Mouse (Mus musculus): ENCODE measurements around the gene S1pr5. TPM values are rescaled to one million over a fixed set of nuclear protein-coding genes. Genes with fewer than 3 reads are reported as not detected.
"Not testable (repeated sequence)": the region's sequence is repeated elsewhere in the genome, so short reads cannot be mapped to it uniquely, and the experiment has no call there.

The S1pr5 gene
- 0.07 and 0.11 TPM in 2 replicates for polyA plus RNA-seq (2015; fragmentation: Nextera tagmentation; extraction: Ambion mirVana)

- Histone ChIP-seq H3K4me2 (peak within 1 kb of the TSS; percentile 69), H3K4me3 (peak within 1 kb of the TSS; percentile 48), H3K9ac (peak within 1 kb of the TSS; percentile 74), H3K4me1 (peaks cover 35% of the 10 kb centered on the region), H3K27ac (replicated peaks) (no peak within 1 kb of the TSS), H3K9me3 (no peaks in the 10 kb centered on the region), H3K27me3 (replicated peaks) (peaks cover 99% of the 10 kb centered on the region), H3K36me3 (no peaks in the 10 kb centered on the region)
- WGBS, result 2% methylated on average over 29 of the region's 30 CpGs
- no peak for ATAC-seq (ENCODE audit: extremely low read depth, insufficient number of reproducible peaks, low FRiP score, low TSS enrichment)
These were observed at the start of gene S1pr5 for GRCm38 (mm10) chr9:21248326-21248725. S1pr5 (minus strand) TSS chr9:21248443.

DNA sequence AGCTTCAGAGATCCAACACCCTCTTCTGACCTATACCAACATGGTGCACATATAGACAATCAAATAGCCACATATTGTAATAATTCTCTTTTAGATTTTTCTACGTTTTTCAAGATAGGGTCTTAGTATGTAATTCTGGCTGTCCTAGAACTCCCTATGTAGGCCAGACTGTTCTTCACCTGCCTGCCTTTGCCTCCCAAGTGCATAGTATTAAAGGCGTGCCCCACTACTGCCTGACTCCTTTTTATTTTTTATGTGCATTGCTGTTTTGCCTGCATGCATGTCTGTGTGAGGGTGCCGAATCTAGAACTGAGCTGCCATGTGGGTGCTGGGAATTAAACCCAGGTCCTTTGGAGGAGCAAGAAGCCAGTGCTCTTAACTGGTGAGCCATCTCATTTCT, 44.0 kb upstream of the S1pr5 start:
- WGBS, result 94% methylated on average over 3 of the region's 3 CpGs
- Histone ChIP-seq H3K36me3 (peaks cover 5% of the 10 kb centered on the region; the same call in 1 of the 2 replicates), H3K4me3 (0 out of 2 replicates have a peak overlapping the region, but pooled peaks have one; percentile 90)

DNA sequence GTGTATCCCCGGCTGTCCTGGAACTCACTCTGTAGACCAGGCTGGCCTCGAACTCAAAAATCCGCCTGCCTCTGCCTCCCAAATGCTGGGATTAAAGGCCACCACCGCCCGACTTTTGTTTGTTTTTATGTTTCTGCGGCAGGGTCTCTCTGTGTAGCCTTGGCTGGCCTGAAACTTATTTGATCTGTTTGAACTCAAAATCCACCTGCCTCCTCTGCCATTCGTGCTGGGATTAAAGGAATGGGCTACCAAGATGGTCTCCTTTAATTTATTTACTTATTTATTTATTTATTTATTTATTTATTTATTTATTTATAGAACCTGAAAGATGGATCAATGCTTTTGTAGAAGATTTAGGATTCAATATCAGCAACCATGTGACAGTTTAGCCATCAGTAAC, 43.6 kb upstream of the S1pr5 start:
- 22% methylated on average over 7 of the region's 7 CpGs for WGBS
- H3K27me3 ChIP-seq (replicated peaks); ATAC-seq (ENCODE audit: extremely low read depth, insufficient number of reproducible peaks, low FRiP score, low TSS enrichment); H3K9me3 ChIP-seq; H3K36me3 ChIP-seq: not testable (repeated sequence)
- H3K9ac ChIP-seq, result peak overlapping the region; percentile 73
- H3K4me1 ChIP-seq, result peaks cover 35% of the 10 kb centered on the region
- peak overlapping the region; percentile 84 for H3K4me2 ChIP-seq
- peak overlapping the region; percentile 83 for H3K27ac ChIP-seq (replicated peaks)
- peak overlapping the region; percentile 90 for H3K4me3 ChIP-seq

More for the DNA sequence above, 44.0 kb upstream of the S1pr5 start:
- H3K9me3 ChIP-seq, result no peaks in the 10 kb centered on the region
- no peak overlapping the region for H3K9ac ChIP-seq
- H3K4me2 ChIP-seq, result peak overlapping the region; percentile 84
- H3K27me3 ChIP-seq (replicated peaks), result no peaks in the 10 kb centered on the region
- H3K4me1 ChIP-seq, result peaks cover 31% of the 10 kb centered on the region
- ATAC-seq (ENCODE audit: extremely low read depth, insufficient number of reproducible peaks, low FRiP score, low TSS enrichment), result no peak
- 0 out of 2 replicates have a peak overlapping the region, but pooled peaks have one; percentile 83 for H3K27ac ChIP-seq (replicated peaks)

DNA sequence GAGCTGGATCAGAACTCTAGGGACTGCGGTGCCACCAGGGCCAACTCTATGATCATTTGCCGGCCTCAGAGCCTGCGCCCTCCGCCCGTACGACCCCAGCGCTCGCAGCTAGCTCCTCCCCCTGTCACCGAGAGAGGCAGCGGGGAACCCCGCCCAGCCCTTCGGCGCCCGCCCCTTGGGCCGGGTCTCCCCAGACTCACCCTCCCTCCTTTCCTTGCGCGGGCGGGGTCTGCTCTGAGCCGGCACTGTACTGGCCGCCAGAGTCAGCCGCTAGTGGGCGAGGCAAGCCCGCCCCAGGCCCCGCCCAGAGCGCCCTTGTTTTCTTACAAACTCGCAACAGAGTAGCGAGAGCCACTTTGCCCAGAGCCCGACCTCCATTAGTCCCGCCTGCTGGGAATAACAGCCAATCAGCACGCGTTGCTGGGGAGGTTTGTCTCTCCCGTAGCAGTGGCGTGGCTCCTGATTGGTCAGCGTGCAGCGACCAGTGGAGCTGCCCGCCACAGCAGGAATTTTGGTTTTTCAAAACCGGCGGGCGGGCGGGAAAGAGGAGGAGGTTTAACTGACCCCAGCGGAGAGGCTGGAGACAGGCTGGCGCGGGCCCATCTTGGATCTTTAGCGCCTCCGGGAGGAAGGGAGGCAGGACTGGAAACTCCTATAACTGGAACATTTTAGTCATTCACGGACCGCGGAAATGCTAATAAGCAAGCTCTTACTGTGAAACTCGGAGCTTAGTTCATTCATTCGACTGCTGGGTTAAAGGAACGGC, 43.0 kb upstream of the S1pr5 start, which contains the start of gene Cdkn2d:
Gene Cdkn2d (minus strand): TSS at position 386 of the 766 bp plus-strand sequence.
- ATAC-seq (ENCODE audit: extremely low read depth, insufficient number of reproducible peaks, low FRiP score, low TSS enrichment), result peak; percentile 92
- Histone ChIP-seq H3K27ac (replicated peaks) (peak within 1 kb of the TSS; percentile 90), H3K9ac (peak within 1 kb of the TSS; percentile 92), H3K4me1 (peaks cover 42% of the 10 kb centered on the region), H3K4me3 (peak within 1 kb of the TSS; percentile 90), H3K27me3 (replicated peaks) (no peaks in the 10 kb centered on the region), H3K4me2 (peak within 1 kb of the TSS; percentile 84), H3K9me3 (no peaks in the 10 kb centered on the region), H3K36me3 (peaks cover 5% of the 10 kb centered on the region; the same call in 1 of the 2 replicates)
- WGBS, result under 1% methylated on average over 51 of the region's 51 CpGs

- no peak for ATAC-seq (ENCODE audit: extremely low read depth, insufficient number of reproducible peaks, low FRiP score, low TSS enrichment)
- H3K4me2 ChIP-seq, result peak overlapping the region; percentile 84
- WGBS, result under 1% methylated on average over 20 of the region's 20 CpGs
These were observed 42.3 kb upstream of the S1pr5 start for GRCm38 (mm10) chr9:21290589-21290988.

DNA sequence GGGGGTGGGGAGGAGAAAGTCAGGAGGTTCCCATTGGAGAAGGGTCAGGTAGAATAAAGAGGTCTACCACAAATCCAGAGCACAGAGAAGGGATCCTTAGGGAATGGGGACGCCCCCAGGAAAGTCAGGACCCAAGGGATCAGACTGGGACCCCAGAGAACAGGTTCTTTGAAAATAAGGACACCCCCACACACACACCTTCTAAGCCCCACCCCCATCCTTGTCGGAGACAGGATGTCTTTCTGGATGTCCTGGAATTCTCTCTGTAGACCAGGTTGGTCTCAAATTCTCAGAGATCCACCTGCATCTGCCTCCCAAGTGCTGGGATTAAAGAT, 41.1 kb upstream of the S1pr5 start:
- peak overlapping the region; percentile 84 for H3K4me2 ChIP-seq
- H3K9ac ChIP-seq, result peak overlapping the region; percentile 79
- no peak for ATAC-seq (ENCODE audit: extremely low read depth, insufficient number of reproducible peaks, low FRiP score, low TSS enrichment)
- H3K9me3 ChIP-seq, result no peaks in the 10 kb centered on the region
- H3K4me3 ChIP-seq, result peak overlapping the region; percentile 90
- H3K27me3 ChIP-seq (replicated peaks), result no peaks in the 10 kb centered on the region
- H3K27ac ChIP-seq (replicated peaks), result peak overlapping the region; percentile 90
- peaks cover 21% of the 10 kb centered on the region for H3K36me3 ChIP-seq
- WGBS, result 74% methylated on average over 2 of the region's 2 CpGs
- H3K4me1 ChIP-seq, result peaks cover 42% of the 10 kb centered on the region

More at GRCm38 (mm10) chr9:21290589-21290988, 42.3 kb upstream of the S1pr5 start:
- H3K27ac ChIP-seq (replicated peaks), result peak overlapping the region; percentile 90
- peaks cover 42% of the 10 kb centered on the region for H3K4me1 ChIP-seq
- peak overlapping the region; percentile 90 for H3K4me3 ChIP-seq
- H3K27me3 ChIP-seq (replicated peaks), result no peaks in the 10 kb centered on the region
- H3K9ac ChIP-seq, result peak overlapping the region; percentile 92
- peaks cover 8% of the 10 kb centered on the region for H3K36me3 ChIP-seq
- H3K9me3 ChIP-seq, result no peaks in the 10 kb centered on the region

GRCm38 (mm10) chr9:21288404-21289336, 40.4 kb upstream of the S1pr5 start:
- 63% methylated on average over 13 of the region's 13 CpGs for WGBS
- H3K27ac ChIP-seq (replicated peaks), result peak overlapping the region; percentile 90
- peaks cover 27% of the 10 kb centered on the region for H3K36me3 ChIP-seq
- no peak for ATAC-seq (ENCODE audit: extremely low read depth, insufficient number of reproducible peaks, low FRiP score, low TSS enrichment)
- H3K27me3 ChIP-seq (replicated peaks), result no peaks in the 10 kb centered on the region
- peak overlapping the region; percentile 84 for H3K4me2 ChIP-seq
- peak overlapping the region; percentile 79 for H3K9ac ChIP-seq
- H3K4me3 ChIP-seq, result peak overlapping the region; percentile 90
- H3K4me1 ChIP-seq, result peaks cover 42% of the 10 kb centered on the region
- H3K9me3 ChIP-seq, result no peaks in the 10 kb centered on the region

GRCm38 (mm10) chr9:21287571-21288402, 39.5 kb upstream of the S1pr5 start, which contains the start of gene Kri1:
Kri1 (minus strand) TSS chr9:21287969.
- Histone ChIP-seq H3K27ac (replicated peaks) (peak within 1 kb of the TSS; percentile 90), H3K4me1 (peaks cover 42% of the 10 kb centered on the region), H3K9ac (peak within 1 kb of the TSS; percentile 88), H3K27me3 (replicated peaks) (no peaks in the 10 kb centered on the region), H3K9me3 (no peaks in the 10 kb centered on the region), H3K4me3 (peak within 1 kb of the TSS; percentile 90), H3K36me3 (peaks cover 34% of the 10 kb centered on the region), H3K4me2 (peak within 1 kb of the TSS; percentile 84)
- ATAC-seq (ENCODE audit: extremely low read depth, insufficient number of reproducible peaks, low FRiP score, low TSS enrichment), result peak; percentile 72
- under 1% methylated on average over 59 of the region's 59 CpGs for WGBS

GRCm38 (mm10) chr9:21286753-21287152, 38.5 kb upstream of the S1pr5 start:
- peak overlapping the region; percentile 90 for H3K4me3 ChIP-seq
- H3K9ac ChIP-seq, result peak overlapping the region; percentile 88
- no peak for ATAC-seq (ENCODE audit: extremely low read depth, insufficient number of reproducible peaks, low FRiP score, low TSS enrichment)
- no peak overlapping the region for H3K27ac ChIP-seq (replicated peaks)
- no peaks in the 10 kb centered on the region for H3K27me3 ChIP-seq (replicated peaks)
- H3K9me3 ChIP-seq, result no peaks in the 10 kb centered on the region
- peaks cover 36% of the 10 kb centered on the region for H3K4me1 ChIP-seq
- WGBS, result 45% methylated on average over 3 of the region's 3 CpGs
- H3K36me3 ChIP-seq, result peaks cover 44% of the 10 kb centered on the region
- H3K4me2 ChIP-seq, result peak overlapping the region; percentile 84

DNA sequence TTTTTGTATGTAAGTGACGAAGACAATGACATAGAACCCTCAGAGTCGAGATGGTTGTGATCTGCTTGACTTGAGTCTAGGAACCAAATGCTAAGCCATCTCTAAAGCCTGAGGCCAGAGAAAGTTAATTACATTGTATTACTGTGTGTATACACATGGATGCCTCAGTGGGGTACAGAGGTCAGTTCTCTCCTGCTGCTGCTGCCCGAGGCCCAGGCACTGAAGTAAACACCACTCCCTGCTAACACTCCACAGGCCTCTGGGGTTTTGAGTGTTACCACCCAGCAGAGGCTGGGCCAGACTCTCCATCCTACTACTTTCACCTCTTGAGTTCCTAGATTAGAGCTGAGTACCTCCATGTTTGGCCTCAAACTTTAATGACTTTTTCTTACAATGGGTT, 35.8 kb upstream of the S1pr5 start:
- no peak overlapping the region for H3K4me2 ChIP-seq
- H3K9ac ChIP-seq, result no peak overlapping the region
- 83% methylated on average over 3 of the region's 3 CpGs for WGBS
- H3K4me1 ChIP-seq, result peaks cover 24% of the 10 kb centered on the region
- no peak overlapping the region for H3K27ac ChIP-seq (replicated peaks)
- no peaks in the 10 kb centered on the region for H3K9me3 ChIP-seq
- ATAC-seq (ENCODE audit: extremely low read depth, insufficient number of reproducible peaks, low FRiP score, low TSS enrichment), result no peak
- H3K27me3 ChIP-seq (replicated peaks), result no peaks in the 10 kb centered on the region
- H3K36me3 ChIP-seq, result peaks cover 70% of the 10 kb centered on the region
- no peak overlapping the region for H3K4me3 ChIP-seq
